Mouse (Mus musculus): ENCODE results near the gene Slc25a24.

Slc25a24 gene

GRCm38 (mm10) chr3:109122641-109123530, at the start of gene Slc25a24:
Slc25a24 (plus strand) TSS chr3:109123149.
- DNase-seq (ENCODE audit: extremely low spot score, low spot score): peak; percentile 79

DNA sequence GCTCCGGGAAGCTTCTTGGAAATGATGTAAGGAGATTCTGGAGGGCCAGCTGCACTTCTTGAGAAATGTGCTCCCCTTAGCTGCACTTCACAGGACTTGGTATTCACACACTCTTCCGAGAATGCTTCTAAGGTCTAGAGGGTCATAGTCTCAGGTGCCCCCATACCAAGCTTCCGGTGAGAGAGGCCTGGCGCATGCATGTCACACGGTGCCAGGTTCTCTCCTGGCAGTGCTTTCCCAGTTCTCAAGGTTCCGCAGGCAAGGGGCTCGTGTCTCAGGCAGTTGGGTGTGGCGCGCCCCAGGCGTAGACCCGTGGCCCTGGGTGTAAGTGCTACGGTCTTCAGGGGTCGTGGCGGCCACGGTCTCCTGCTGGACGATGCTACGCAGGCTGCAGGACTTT, 42.8 kb upstream of the Slc25a24 start, which contains the start of gene Slc25a54:
TSS of gene Slc25a54 (plus strand) at position 301 of the 400 bp plus-strand sequence.
- no peak for DNase-seq (ENCODE audit: extremely low spot score, low spot score)

GRCm38 (mm10) chr3:109084418-109084817, 38.5 kb upstream of the Slc25a24 start:
- DNase-seq (ENCODE audit: extremely low spot score, low spot score): no peak

DNA sequence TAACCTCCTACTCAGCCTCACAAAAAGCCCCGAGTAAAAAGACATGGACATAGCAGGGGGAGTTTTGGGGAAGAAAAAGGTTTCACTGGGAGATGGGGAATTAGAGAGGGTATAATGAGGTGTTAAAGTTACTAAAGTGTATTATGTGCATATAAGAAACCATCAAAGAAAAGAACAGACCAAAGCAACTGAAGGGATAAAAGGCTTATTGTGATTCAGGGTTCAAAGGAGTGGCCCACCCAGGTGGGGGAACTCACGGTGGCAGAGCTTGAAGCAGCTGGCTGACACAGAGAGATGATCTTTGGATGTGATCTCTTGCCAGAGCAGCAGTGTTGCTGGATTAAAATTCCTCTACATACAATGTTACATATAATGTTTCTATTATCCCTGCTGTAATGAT, 34.5 kb upstream of the Slc25a24 start:
- no peak for DNase-seq (ENCODE audit: extremely low spot score, low spot score)

DNA sequence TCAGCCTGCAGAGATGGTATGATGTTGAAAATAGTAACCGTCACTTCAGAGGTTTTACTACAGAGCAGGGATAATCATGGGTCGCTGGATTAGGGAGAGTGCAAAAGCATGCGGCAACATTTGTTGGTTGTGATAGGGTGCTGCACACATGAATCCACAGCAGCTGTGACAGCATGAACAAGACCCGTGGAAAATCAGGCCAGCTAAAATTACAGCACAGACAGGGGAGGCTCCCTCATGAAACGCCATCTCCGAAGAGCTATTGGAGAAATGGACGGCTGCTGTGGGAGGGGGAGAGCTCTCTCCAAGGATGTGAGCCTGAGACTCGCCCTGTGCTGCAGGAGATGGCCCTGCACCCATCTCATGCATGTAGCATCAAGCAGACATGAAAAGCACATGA, 18.2 kb upstream of the Slc25a24 start:
- no peak for DNase-seq (ENCODE audit: extremely low spot score, low spot score)

- no peak for DNase-seq (ENCODE audit: extremely low spot score, low spot score)
Measured at GRCm38 (mm10) chr3:109117136-109117535, 5.8 kb upstream of the Slc25a24 start.

DNA sequence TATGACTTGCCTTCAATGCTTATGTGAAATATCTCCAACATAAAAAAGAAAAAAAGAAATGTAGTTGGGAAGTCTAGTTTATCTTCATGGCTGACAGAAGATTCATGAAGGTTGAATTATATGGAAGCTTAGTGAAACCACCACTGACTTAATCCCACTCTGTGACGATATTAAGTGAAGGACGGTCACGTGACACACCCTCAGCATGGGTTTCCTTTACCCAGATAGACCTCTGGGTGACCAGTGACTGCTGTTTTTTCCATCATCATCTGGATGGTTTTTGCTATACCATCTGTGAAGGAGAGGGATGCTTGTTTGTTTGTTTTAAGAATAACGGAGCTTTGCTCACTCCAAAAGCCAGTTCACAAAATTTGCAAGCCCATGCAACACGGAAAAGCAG, 3.4 kb upstream of the Slc25a24 start:
- DNase-seq (ENCODE audit: extremely low spot score, low spot score): no peak

DNA sequence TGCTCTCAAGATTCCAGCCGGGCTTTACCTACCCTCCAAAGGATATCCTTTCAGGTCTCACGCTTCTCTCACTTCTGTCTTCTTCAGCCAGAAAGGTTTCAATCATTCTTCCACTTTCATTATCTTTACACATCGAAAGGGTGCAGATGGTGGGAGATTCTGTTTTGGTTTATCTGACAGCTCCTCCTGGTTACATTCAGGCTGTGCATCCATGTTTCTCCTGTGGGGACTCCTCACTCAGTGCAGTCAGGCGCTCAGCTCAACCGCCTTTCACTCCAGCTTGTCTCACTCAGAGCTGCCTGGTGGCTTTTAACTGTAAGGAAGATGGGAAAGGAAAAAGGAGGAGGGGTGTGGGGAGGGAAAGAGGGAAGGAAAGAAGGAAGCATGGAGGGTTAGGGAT, 3.0 kb upstream of the Slc25a24 start:
- DNase-seq (ENCODE audit: extremely low spot score, low spot score): no peak

DNA sequence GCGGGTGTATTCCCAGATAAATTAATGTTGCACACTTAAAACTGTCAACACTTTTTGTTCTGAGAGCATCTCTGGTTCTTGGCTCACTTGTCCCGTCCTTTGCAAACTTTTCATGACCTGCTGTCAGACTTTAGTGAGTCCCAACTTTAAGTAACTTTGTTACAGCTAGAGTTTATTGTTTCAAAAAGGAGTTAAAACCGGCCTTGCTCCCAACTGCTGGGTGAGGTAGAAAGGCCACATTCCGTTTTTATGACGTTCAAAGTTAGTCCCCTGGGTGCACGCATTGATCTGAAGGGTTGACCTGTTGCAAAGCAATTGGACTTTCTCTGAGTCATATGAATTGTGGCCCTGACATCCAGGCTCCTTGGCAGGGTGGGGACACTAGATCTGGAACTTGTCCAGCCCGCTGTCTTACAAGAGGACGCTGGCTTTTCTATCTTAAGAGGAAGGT, 607 bp downstream of the Slc25a24 start:
- peak; percentile 50 for DNase-seq (ENCODE audit: extremely low spot score, low spot score)

GRCm38 (mm10) chr3:109124091-109124490, 1.1 kb downstream of the Slc25a24 start:
- DNase-seq (ENCODE audit: extremely low spot score, low spot score): no peak

- no peak for DNase-seq (ENCODE audit: extremely low spot score, low spot score)
Measured at GRCm38 (mm10) chr3:109125531-109125930, 2.6 kb downstream of the Slc25a24 start.

GRCm38 (mm10) chr3:109129768-109130167, 6.8 kb downstream of the Slc25a24 start:
- DNase-seq (ENCODE audit: extremely low spot score, low spot score): no peak

DNA sequence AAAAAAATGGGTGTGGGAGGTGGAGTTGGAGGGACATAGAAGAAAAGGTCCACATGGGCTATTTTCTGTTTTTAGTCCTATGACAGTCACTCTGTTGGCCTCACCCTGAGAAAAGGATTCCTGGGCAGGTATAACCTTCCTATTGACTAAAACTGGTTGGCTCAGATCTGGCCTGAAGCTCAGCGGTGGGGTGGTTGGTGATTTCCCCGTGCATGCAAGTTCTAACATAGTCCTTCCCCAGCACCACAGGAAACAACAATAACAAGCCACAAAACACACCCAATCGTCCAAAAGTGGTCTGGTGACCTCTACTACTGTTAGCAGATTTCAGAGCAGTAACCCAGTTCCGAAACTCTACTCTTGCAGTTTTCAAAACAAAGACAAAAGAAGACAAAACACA, 10.0 kb downstream of the Slc25a24 start:
- no peak for DNase-seq (ENCODE audit: extremely low spot score, low spot score)

DNA sequence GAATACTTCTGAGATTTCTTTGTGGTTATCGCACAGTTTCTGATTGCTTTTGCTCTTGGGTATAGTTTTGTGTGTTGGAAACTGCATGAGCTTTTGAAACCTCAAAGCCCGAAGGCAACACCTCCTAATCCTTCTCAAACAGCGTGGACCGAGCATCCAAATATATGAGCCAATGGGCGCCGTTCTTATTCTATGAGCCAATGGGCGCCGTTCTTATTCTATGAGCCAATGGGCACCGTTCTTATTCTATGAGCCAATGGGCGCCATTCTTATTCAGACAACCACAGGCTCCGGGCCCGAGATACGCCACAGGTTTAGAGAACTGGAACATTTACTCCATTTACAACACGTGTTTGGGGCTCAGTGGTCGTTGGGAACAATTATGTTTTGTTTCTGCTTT, 11.1 kb downstream of the Slc25a24 start:
- no peak for DNase-seq (ENCODE audit: extremely low spot score, low spot score)

DNA sequence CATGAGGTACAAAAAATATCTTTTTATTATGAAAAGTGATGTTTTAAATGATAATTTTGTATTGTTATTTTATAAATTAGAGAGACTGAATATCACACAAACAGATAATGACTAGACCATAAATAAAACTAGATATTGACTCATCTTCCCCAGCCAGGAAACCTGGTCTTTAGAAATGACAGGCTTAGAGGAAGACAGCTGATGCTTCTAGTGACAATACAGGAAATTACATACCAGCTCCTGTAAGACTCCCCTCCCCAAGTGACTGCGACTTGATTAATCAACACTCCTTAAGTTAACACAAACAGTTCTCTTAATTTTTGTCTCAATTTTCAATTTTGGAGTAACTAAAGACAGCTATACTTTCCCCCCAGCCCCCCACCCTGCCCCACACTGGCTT, 12.4 kb downstream of the Slc25a24 start:
- DNase-seq (ENCODE audit: extremely low spot score, low spot score): no peak

- no peak for DNase-seq (ENCODE audit: extremely low spot score, low spot score)
Measured at GRCm38 (mm10) chr3:109152561-109152960, 29.6 kb downstream of the Slc25a24 start.

- no peak for DNase-seq (ENCODE audit: extremely low spot score, low spot score)
Measured at GRCm38 (mm10) chr3:109153410-109153809, 30.5 kb downstream of the Slc25a24 start.

DNA sequence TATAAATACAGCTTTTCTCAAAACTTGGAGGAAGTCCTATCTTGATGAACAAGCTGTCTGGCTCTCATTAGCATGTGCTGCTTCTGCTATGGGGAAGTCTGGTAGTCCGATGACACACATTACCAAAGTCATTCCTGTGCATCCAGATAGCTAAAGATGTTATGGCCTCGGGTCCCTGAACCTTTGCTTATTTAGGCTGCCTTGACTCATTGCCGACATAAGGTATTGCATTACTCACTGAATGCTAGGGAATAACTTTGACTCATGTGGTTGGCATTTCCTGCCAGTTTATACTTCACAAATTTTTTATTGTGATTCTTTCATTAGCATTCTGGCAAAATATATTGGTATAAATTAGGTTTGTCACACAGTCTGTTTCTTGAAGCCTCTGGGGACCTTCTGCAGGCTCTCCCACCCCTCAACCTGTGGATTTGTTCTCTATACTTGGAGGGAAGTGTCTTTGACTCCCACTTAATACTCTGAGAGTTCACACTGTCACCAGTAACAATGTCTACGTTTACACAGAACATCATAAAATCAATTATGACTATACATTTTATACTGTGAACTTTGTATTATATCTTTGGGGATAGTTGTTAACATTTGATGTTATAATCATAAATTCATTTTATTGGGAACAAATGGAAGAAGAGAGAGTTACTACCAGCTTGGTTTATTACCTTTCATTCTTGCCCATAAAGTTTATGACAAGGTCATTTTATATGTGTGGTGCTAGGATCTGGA, 33.1 kb downstream of the Slc25a24 start:
- DNase-seq (ENCODE audit: extremely low spot score, low spot score): no peak

- DNase-seq (ENCODE audit: extremely low spot score, low spot score): no peak
Measured at GRCm38 (mm10) chr3:109157481-109157880, 34.5 kb downstream of the Slc25a24 start.

DNA sequence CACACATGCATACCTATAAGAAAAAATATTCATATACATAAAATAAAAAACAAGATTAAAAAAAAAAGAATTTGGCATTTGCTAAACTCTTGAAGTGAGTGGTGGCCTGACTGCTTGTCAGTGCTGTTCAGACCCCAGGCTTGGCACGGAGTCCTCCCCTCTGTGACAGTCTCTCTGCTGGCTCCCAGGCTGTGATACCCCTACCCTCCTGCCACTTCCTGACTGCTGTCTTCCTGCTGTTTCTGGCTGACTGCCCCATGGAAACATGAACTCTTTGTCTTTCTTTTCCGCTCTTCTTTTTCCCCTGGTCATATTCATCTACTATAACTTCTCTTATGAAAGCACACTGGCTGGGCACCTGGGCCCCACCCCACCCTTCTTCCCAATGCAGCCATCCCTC, 41.1 kb downstream of the Slc25a24 start:
- no peak for DNase-seq (ENCODE audit: extremely low spot score, low spot score)

DNA sequence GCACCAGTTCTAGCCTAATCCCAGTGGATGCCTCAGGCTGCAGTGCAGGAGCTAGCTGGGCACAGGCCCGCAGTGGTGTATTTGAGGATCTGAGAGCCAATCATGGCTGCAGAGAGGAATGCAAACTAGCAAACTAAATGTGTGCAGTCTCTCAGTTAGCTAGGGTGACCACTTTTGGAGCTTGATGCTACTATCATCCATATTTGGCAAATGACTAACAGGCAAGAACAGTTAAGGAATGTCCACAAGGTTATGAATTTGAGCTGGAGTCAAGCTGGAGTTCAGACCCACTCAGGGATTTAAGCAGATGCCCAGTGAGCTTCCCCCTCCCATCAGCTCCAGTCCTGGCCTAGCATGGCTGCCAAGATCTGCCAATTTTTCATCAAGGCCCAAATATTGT, 41.7 kb downstream of the Slc25a24 start:
- DNase-seq (ENCODE audit: extremely low spot score, low spot score): no peak

- DNase-seq (ENCODE audit: extremely low spot score, low spot score): no peak
Measured at GRCm38 (mm10) chr3:109165214-109165829, 42.4 kb downstream of the Slc25a24 start.

Data from neural tube, embryonic 10.5 days (tissue).